Mouse (Mus musculus): ENCODE data around the gene Ripor2.

DNA sequence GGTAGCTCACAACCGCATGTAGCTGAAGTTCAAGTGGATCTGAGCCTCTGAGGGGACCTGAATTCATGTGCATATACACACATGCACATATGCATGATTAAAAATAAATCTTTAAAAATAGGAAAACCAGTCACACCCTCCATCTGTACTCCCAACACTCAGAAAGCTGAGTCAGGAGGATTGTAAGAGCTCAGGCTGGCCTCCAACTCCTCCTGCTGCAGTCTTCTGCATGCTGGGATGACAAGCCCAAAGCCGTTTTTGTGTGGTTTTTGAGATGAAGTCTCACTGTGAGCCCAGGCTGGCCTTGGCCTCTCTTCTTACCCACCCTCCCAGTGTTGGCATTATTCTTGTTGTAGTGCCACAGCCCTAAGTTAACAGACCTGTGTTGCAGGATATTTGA, 196.0 kb downstream of the Ripor2 start:
- TF ChIP-seq CTCF (conservative IDR thresholded peaks at IDR 0.05 in 1 of 2, IDR thresholded peaks at IDR 0.05 in 1 of 2; ENCODE audit: low read depth in 2 of 2, low read length in 2 of 2) (no peak), JUND (conservative IDR thresholded peaks at IDR 0.05; ENCODE audit: low read depth, low read length) (no peak), MEF2A (IDR thresholded peaks at IDR 0.05; ENCODE audit: borderline replicate concordance, low read depth, low read length) (no peak), NRF1 (IDR thresholded peaks at IDR 0.05; ENCODE audit: low read depth, low read length) (no peak), ETS1 (conservative IDR thresholded peaks at IDR 0.05; ENCODE audit: low read depth, low read length) (no peak), GABPA (IDR thresholded peaks at IDR 0.05; ENCODE audit: insufficient replicate concordance, low read depth, low read length) (no peak), HCFC1 (IDR thresholded peaks at IDR 0.05; ENCODE audit: low read depth, low read length) (no peak)
